Mouse (Mus musculus) lung, adult 2 months (tissue): ENCODE results near the gene Bmpr1a.

Experiments
- CTCF ChIP-seq: fragments of 200-500 bp; IDR thresholded peaks from 2 replicates; pipeline ENCODE4 v1.5.1; 2011; ENCODE audit warnings: mild to moderate bottlenecking, low read length, control low read depth; ENCODE audit not compliant: insufficient read depth
- POLR2A ChIP-seq: fragments of 200-500 bp; IDR thresholded peaks from 2 replicates; pipeline ENCODE4 v1.6.1; 2011; ENCODE audit warnings: low read depth, mild to moderate bottlenecking, control low read depth, low read length, borderline replicate concordance; ENCODE audit errors: extremely low read depth

GRCm38 (mm10) chr14:34449807-34450206 is 53.3 kb downstream of the Bmpr1a start:
- no peak for TF ChIP-seq CTCF
- TF ChIP-seq POLR2A, result no peak
